Mouse (Mus musculus) midbrain, embryonic 14.5 days (tissue): ENCODE measurements around the gene Zfp526. TPM values are rescaled to one million over a fixed set of nuclear protein-coding genes. Genes with fewer than 3 reads are reported as not detected.
A peak's percentile ranks its signal among the peaks of the same experiment; 100 is the strongest.

ENCODE experiments used
- ATAC-seq: fragments of 200-750 bp; cut with Nextera tagmentation; 2 replicates; pipeline ENCODE4 v1.8.0; 2017; ENCODE audit warnings: moderate number of reproducible peaks, moderate library complexity; ENCODE audit not compliant: low FRiP score, low TSS enrichment
- DNase-seq: peaks from one replicate; pipeline ENCODE4 v3.0.0-alpha.2; 2015
- H3K27ac ChIP-seq: fragments of 300-500 bp; sonication (generic); replicated peaks from 2 replicates; pipeline ENCODE4 v1.5.1; 2014; ENCODE audit warnings: mild to moderate bottlenecking, low read depth, low read length, moderate library complexity
- H3K27me3 ChIP-seq: fragments of 300-500 bp; sonication (generic); 2 replicates; pipeline ENCODE4 v1.6.1; 2014; ENCODE audit warnings: low read length, control low read depth, mixed read lengths; ENCODE audit not compliant: control insufficient read depth, insufficient read depth
- H3K36me3 ChIP-seq: fragments of 300-500 bp; sonication (generic); 2 replicates; pipeline ENCODE4 v1.6.1; 2014; ENCODE audit warnings: low read length, control low read depth; ENCODE audit not compliant: control insufficient read depth, insufficient read depth
- H3K4me1 ChIP-seq: fragments of 300-500 bp; sonication (generic); 2 replicates; pipeline ENCODE4 v1.6.1; 2014; ENCODE audit warnings: mild to moderate bottlenecking, antibody characterized with exemption, low read length, control low read depth; ENCODE audit not compliant: control insufficient read depth, insufficient read depth
- H3K4me2 ChIP-seq: fragments of 300-500 bp; sonication (generic); 2 replicates; pipeline ENCODE4 v1.6.1; 2014; ENCODE audit warnings: mild to moderate bottlenecking, low read length, moderate library complexity
- H3K4me3 ChIP-seq: fragments of 300-500 bp; sonication (generic); replicated peaks from 2 replicates; pipeline ENCODE4 v1.5.1; 2014; ENCODE audit warnings: low read depth, low read length
- H3K9ac ChIP-seq: fragments of 300-500 bp; sonication (generic); replicated peaks from 2 replicates; pipeline ENCODE4 v1.6.1; 2014; ENCODE audit warnings: mild to moderate bottlenecking, low read length, moderate library complexity
- H3K9me3 ChIP-seq: fragments of 300-500 bp; sonication (generic); 2 replicates; pipeline ENCODE4 v1.6.1; 2016; ENCODE audit warnings: low read length, control low read depth, mixed read lengths; ENCODE audit not compliant: control insufficient read depth
- WGBS: fragments of 180-500 bp; shearing (Covaris S2); extraction: QIAGEN DNeasy Blood & Tissue Kit; methylation state at CpG from one replicate; pipeline ENCODE4 v1.1.7; 2014; 5-methylcytosine and 5-hydroxymethylcytosine counted together
- microRNA-seq: library from miRNA; unstranded; fragments of <30 nt; microRNA quantifications from one replicate; pipeline ENCODE4, GENCODE M21; 2016
- polyA plus RNA-seq: library from polyadenylated mRNA; unstranded; fragments of >200 nt; fragmentation: Nextera tagmentation; extraction: Ambion mirVana; gene quantifications from 2 replicates; pipeline ENCODE4 v1.2.1, GENCODE M21; 2014

The Zfp526 gene
- polyA plus RNA-seq, 1 experiment from 2014 or later = 2.5 TPM

GRCm38 (mm10) chr7:25272445-25273258, 51.4 kb downstream of the Zfp526 start:
- no peaks in the 10 kb centered on the region for H3K27me3 ChIP-seq
- no peak overlapping the region for H3K27ac ChIP-seq
- no peak for DNase-seq
- WGBS = 89% methylated on average over 38 of the region's 38 CpGs
- H3K4me1 ChIP-seq = peaks cover 30% of the 10 kb centered on the region
- H3K4me2 ChIP-seq = no peak overlapping the region
- H3K9me3 ChIP-seq = no peaks in the 10 kb centered on the region
- H3K4me3 ChIP-seq = no peak overlapping the region
- H3K36me3 ChIP-seq = peaks cover 32% of the 10 kb centered on the region
- no peak overlapping the region; the same call in 1 of the 2 replicates for H3K9ac ChIP-seq
- no peak for ATAC-seq

- 92% methylated on average over 22 of the region's 22 CpGs for WGBS
- Histone ChIP-seq H3K4me2 (no peak overlapping the region), H3K4me1 (peaks cover 34% of the 10 kb centered on the region), H3K9ac (peak overlapping the region; percentile 7; the same call in 1 of the 2 replicates), H3K36me3 (peaks cover 32% of the 10 kb centered on the region), H3K27ac (no peak overlapping the region), H3K4me3 (no peak overlapping the region), H3K27me3 (no peaks in the 10 kb centered on the region), H3K9me3 (no peaks in the 10 kb centered on the region)
- ATAC-seq (no peak), DNase-seq (no peak)
Observed at GRCm38 (mm10) chr7:25273259-25274241, 52.3 kb downstream of the Zfp526 start.

GRCm38 (mm10) chr7:25274571-25274970, 53.3 kb downstream of the Zfp526 start:
- no peaks in the 10 kb centered on the region for H3K27me3 ChIP-seq
- no peak for DNase-seq
- H3K4me1 ChIP-seq = peaks cover 27% of the 10 kb centered on the region
- ATAC-seq = no peak
- H3K36me3 ChIP-seq = peaks cover 32% of the 10 kb centered on the region
- H3K9me3 ChIP-seq = no peaks in the 10 kb centered on the region
- no peak overlapping the region for H3K4me3 ChIP-seq
- no peak overlapping the region for H3K27ac ChIP-seq
- H3K4me2 ChIP-seq = no peak overlapping the region
- H3K9ac ChIP-seq = no peak overlapping the region
- 81% methylated on average over 5 of the region's 5 CpGs for WGBS

GRCm38 (mm10) chr7:25274996-25275395, 53.8 kb downstream of the Zfp526 start:
- ATAC-seq = no peak
- Histone ChIP-seq H3K4me1 (peaks cover 27% of the 10 kb centered on the region), H3K27ac (no peak overlapping the region), H3K36me3 (peaks cover 32% of the 10 kb centered on the region), H3K27me3 (no peaks in the 10 kb centered on the region), H3K9ac (peak overlapping the region; percentile 29; the same call in 1 of the 2 replicates), H3K4me2 (no peak overlapping the region), H3K4me3 (no peak overlapping the region), H3K9me3 (no peaks in the 10 kb centered on the region)
- DNase-seq = no peak
- 93% methylated on average over 3 of the region's 3 CpGs for WGBS

GRCm38 (mm10) chr7:25275555-25276298, 54.5 kb downstream of the Zfp526 start:
- Histone ChIP-seq H3K9me3 (no peaks in the 10 kb centered on the region), H3K27me3 (no peaks in the 10 kb centered on the region), H3K4me1 (peaks cover 32% of the 10 kb centered on the region), H3K36me3 (peaks cover 32% of the 10 kb centered on the region), H3K9ac (peak overlapping the region; percentile 29; the same call in 1 of the 2 replicates), H3K4me2 (no peak overlapping the region), H3K27ac (no peak overlapping the region), H3K4me3 (no peak overlapping the region)
- DNase-seq = no peak
- WGBS = 67% methylated on average over 9 of the region's 9 CpGs
- no peak for ATAC-seq

Small RNAs within 50 kb of the gene (microRNA-seq; reads per million reads assigned to microRNA genes)
- not detected for gene Mir7048

Other genes with a start within 250 kb of the Zfp526 start
- gene Rabac1, start 248.7 kb upstream of the Zfp526 start, polyA plus RNA-seq = 234 and 311 TPM in 2 replicates
- gene Atp1a3, start 215.5 kb upstream of the Zfp526 start, polyA plus RNA-seq = 284 and 337 TPM in 2 replicates
- 21.7 and 27.3 TPM in 2 replicates for gene Grik5, start 149.1 kb upstream of the Zfp526 start, polyA plus RNA-seq
- gene Zfp574, start 148.9 kb upstream of the Zfp526 start, polyA plus RNA-seq = 24.9 and 33.0 TPM in 2 replicates
- gene Pou2f2, start 41.7 kb upstream of the Zfp526 start, polyA plus RNA-seq = 40.6 and 46.7 TPM in 2 replicates
- 15.7 and 15.9 TPM in 2 replicates for gene Dedd2, start 810 bp upstream of the Zfp526 start, polyA plus RNA-seq
- gene Gsk3a, start 16.4 kb downstream of the Zfp526 start, polyA plus RNA-seq = 20.7 and 26.0 TPM in 2 replicates
- gene Erf, start 29.3 kb downstream of the Zfp526 start, polyA plus RNA-seq = 2.2 and 4.8 TPM in 2 replicates
- gene Cic, start 46.3 kb downstream of the Zfp526 start, polyA plus RNA-seq = 47.3 and 52.0 TPM in 2 replicates
- gene Pafah1b3, start 76.6 kb downstream of the Zfp526 start, polyA plus RNA-seq = 630 and 836 TPM in 2 replicates
- 3.0 and 3.2 TPM in 2 replicates for gene Prr19, start 80.0 kb downstream of the Zfp526 start, polyA plus RNA-seq
- gene Tmem145, start 84.7 kb downstream of the Zfp526 start, polyA plus RNA-seq = 68.6 and 77.8 TPM in 2 replicates
- 21.6 and 23.2 TPM in 2 replicates for gene Megf8, start 95.7 kb downstream of the Zfp526 start, polyA plus RNA-seq
- not detected in 2 replicates for gene Cnfn, start 148.3 kb downstream of the Zfp526 start, polyA plus RNA-seq
- 3.8 and 9.2 TPM in 2 replicates for gene Lipe, start 177.3 kb downstream of the Zfp526 start, polyA plus RNA-seq
- 0.29 TPM in 1 of 2 replicates, not detected in the other for gene Cxcl17, start 191.5 kb downstream of the Zfp526 start, polyA plus RNA-seq